Mouse (Mus musculus) ES-E14 (cell line): ENCODE results near the gene Ubqlnl. TPM values are rescaled to one million over a fixed set of nuclear protein-coding genes. Genes with fewer than 3 reads are reported as not detected.
A peak's percentile ranks its signal among the peaks of the same experiment; 100 is the strongest.

ENCODE experiments used
- DNase-seq: peaks from one replicate; pipeline ENCODE4 v3.0.0-alpha.2; 2013; ENCODE audit warnings: low read depth, low spot score
- H3K27ac ChIP-seq: 2 replicates; pipeline ENCODE4 v1.5.1; 2012; ENCODE audit warnings: low read depth, mild to moderate bottlenecking, low read length, moderate library complexity, mixed read lengths; ENCODE audit not compliant: poor library complexity, insufficient read depth, severe bottlenecking
- H3K36me3 ChIP-seq: 2 replicates; pipeline ENCODE4 v1.6.1; 2012; ENCODE audit warnings: mild to moderate bottlenecking, low read length, moderate library complexity, mixed read lengths; ENCODE audit not compliant: control insufficient read depth, poor library complexity, insufficient read depth, severe bottlenecking
- H3K4me1 ChIP-seq, 2 experiments: fragments of 150-350 bp in 1 of 2; sonication (generic) in 1 of 2; 2 replicates each; pipeline ENCODE4 v1.6.1; 2012; ENCODE audit warnings: low read length in 2 of 2, mild to moderate bottlenecking in 1 of 2, mixed read lengths in 1 of 2; ENCODE audit not compliant: control insufficient read depth in 2 of 2, insufficient read depth in 2 of 2, poor library complexity in 1 of 2
- H3K4me3 ChIP-seq, 2 experiments: fragments of 150-350 bp in 1 of 2; sonication (generic) in 1 of 2; 2 replicates each; pipeline ENCODE4 v1.5.1; 2012; ENCODE audit warnings: low read length in 2 of 2, low read depth in 1 of 2, mild to moderate bottlenecking in 1 of 2, mixed read lengths in 1 of 2; ENCODE audit not compliant: insufficient read depth in 1 of 2, poor library complexity in 1 of 2, severe bottlenecking in 1 of 2
- H3K9ac ChIP-seq: 2 replicates; pipeline ENCODE4 v1.6.1; 2012; ENCODE audit warnings: low read depth, mild to moderate bottlenecking, low read length, mixed read lengths; ENCODE audit not compliant: poor library complexity, insufficient read depth, severe bottlenecking
- H3K9me3 ChIP-seq: fragments of 150-350 bp; sonication (generic); 2 replicates; pipeline ENCODE4 v1.6.1; 2012; ENCODE audit warnings: low read depth, mild to moderate bottlenecking, low read length; ENCODE audit not compliant: control insufficient read depth, insufficient read depth
- CHD2 ChIP-seq: IDR thresholded peaks from 2 replicates; pipeline ENCODE4 v1.6.1; 2014; ENCODE audit warnings: mild to moderate bottlenecking, low read depth, low read length, inconsistent platforms
- HCFC1 ChIP-seq: IDR thresholded peaks from 2 replicates; pipeline ENCODE4 v1.6.1; 2012; ENCODE audit warnings: low read length, inconsistent platforms, borderline replicate concordance; ENCODE audit not compliant: insufficient read depth
- MAFK ChIP-seq: IDR thresholded peaks from 2 replicates; pipeline ENCODE4 v1.6.1; 2014; ENCODE audit warnings: mild to moderate bottlenecking, low read depth, low read length, inconsistent platforms; ENCODE audit not compliant: insufficient read depth
- ZC3H11A ChIP-seq: IDR thresholded peaks from 2 replicates; pipeline ENCODE4 v1.6.1; 2012; ENCODE audit warnings: low read depth, mild to moderate bottlenecking, inconsistent platforms, low read length, borderline replicate concordance
- ZNF384 ChIP-seq: IDR thresholded peaks from 2 replicates; pipeline ENCODE4 v1.6.1; 2012; ENCODE audit warnings: low read depth, low read length, inconsistent platforms
- in situ Hi-C, 2 experiments: fragments of 600-800 bp; cut with MboI; formaldehyde crosslinking; loops; one replicate each; pipeline ENCODE4 v1.15.1; 2025; ENCODE audit warnings: low sequenced_read_pairs in 2 of 2, inconsistent platforms in 1 of 2; ENCODE audit not compliant: unreplicated experiment in 2 of 2
- total RNA-seq: library from RNA; depleted of rRNA; stranded (reverse); fragments of 300-350 nt; gene quantifications from 2 replicates; pipeline ENCODE4 v1.2.3, GENCODE M21; 2012; rRNA removed

Ubqlnl gene
- total RNA-seq, 1 experiment: not detected

- Histone ChIP-seq H3K9me3 (no peaks in the 10 kb centered on the region), H3K4me1 (no peaks in the 10 kb centered on the region), H3K27ac (no peak within 1 kb of the TSS), H3K36me3 (no peaks in the 10 kb centered on the region), H3K4me3 (no peak within 1 kb of the TSS), H3K9ac (no peak within 1 kb of the TSS)
- in situ Hi-C loops: no loop called here
- no peak for DNase-seq
- TF ChIP-seq ZC3H11A: no peak
- no peak for TF ChIP-seq HCFC1
- TF ChIP-seq CHD2: no peak
- TF ChIP-seq MAFK: no peak
- no peak for TF ChIP-seq ZNF384
These were observed 45.7 kb downstream of the Ubqlnl start, which contains the start of gene Olfr646 for GRCm38 (mm10) chr7:104104757-104104972. Gene Olfr646 (plus strand): TSS chr7:104104873.

- no peak overlapping the region for H3K4me3 ChIP-seq
- TF ChIP-seq HCFC1 (no peak), MAFK (0 out of 2 replicates have a peak, but pooled peaks have one; percentile 27)
- no peaks in the 10 kb centered on the region for H3K4me1 ChIP-seq
- in situ Hi-C loops: no loop called here
- no peak overlapping the region for H3K9ac ChIP-seq
- H3K36me3 ChIP-seq: no peaks in the 10 kb centered on the region
- no peak overlapping the region for H3K27ac ChIP-seq
- no peaks in the 10 kb centered on the region for H3K9me3 ChIP-seq
- DNase-seq: no peak
These were observed 46.2 kb downstream of the Ubqlnl start for GRCm38 (mm10) chr7:104103913-104104756.

Other genes starting within 250 kb of the Ubqlnl start
- gene Olfr65, start 247.1 kb downstream of the Ubqlnl start, total RNA-seq: not detected in 2 replicates
- not detected in 2 replicates for gene Olfr631, start 221.7 kb downstream of the Ubqlnl start, total RNA-seq
- not detected in 2 replicates for gene Olfr632, start 216.2 kb downstream of the Ubqlnl start, total RNA-seq
- not detected in 2 replicates for gene Olfr633, start 206.1 kb downstream of the Ubqlnl start, total RNA-seq
- not detected in 2 replicates for gene Olfr635, start 179.4 kb downstream of the Ubqlnl start, total RNA-seq
- not detected in 2 replicates for gene Olfr638, start 151.8 kb downstream of the Ubqlnl start, total RNA-seq
- gene Olfr639, start 133.3 kb downstream of the Ubqlnl start, total RNA-seq: 0.42 and 0.45 TPM in 2 replicates
- gene Olfr640, start 125.0 kb downstream of the Ubqlnl start, total RNA-seq: not detected in 2 replicates
- gene Olfr641, start 115.1 kb downstream of the Ubqlnl start, total RNA-seq: not detected in 2 replicates
- not detected in 2 replicates for gene Olfr642, start 97.9 kb downstream of the Ubqlnl start, total RNA-seq
- gene 4930516K23Rik, start 89.1 kb downstream of the Ubqlnl start, total RNA-seq: not detected in 2 replicates
- gene Olfr644, start 78.7 kb downstream of the Ubqlnl start, total RNA-seq: not detected in 2 replicates
- not detected in 2 replicates for gene Olfr645, start 65.1 kb downstream of the Ubqlnl start, total RNA-seq
- gene Olfr646, start 45.7 kb downstream of the Ubqlnl start, total RNA-seq: not detected in 2 replicates
- not detected in 2 replicates for gene Ubqln5, start 20.7 kb downstream of the Ubqlnl start, total RNA-seq
- not detected in 2 replicates for gene Olfr643, start 13.2 kb downstream of the Ubqlnl start, total RNA-seq
- not detected in 2 replicates for gene Ubqln3, start 7.3 kb downstream of the Ubqlnl start, total RNA-seq
- gene Olfm5, start 14.3 kb upstream of the Ubqlnl start, total RNA-seq: not detected in 2 replicates
- 0.04 and 0.05 TPM in 2 replicates for gene Olfr648, start 32.8 kb upstream of the Ubqlnl start, total RNA-seq
- gene Olfr649, start 45.4 kb upstream of the Ubqlnl start, total RNA-seq: not detected in 2 replicates
- 73.9 and 86.1 TPM in 2 replicates for gene Trim6, start 68.2 kb upstream of the Ubqlnl start, total RNA-seq
- 1.3 and 1.6 TPM in 2 replicates for gene Trim34a, start 93.9 kb upstream of the Ubqlnl start, total RNA-seq
- not detected in 2 replicates for gene Trim5, start 137.5 kb upstream of the Ubqlnl start, total RNA-seq
- gene Trim12a, start 164.9 kb upstream of the Ubqlnl start, total RNA-seq: not detected in 2 replicates
- 0.94 and 1.0 TPM in 2 replicates for gene Trim34b, start 178.9 kb upstream of the Ubqlnl start, total RNA-seq
- 2.5 and 2.9 TPM in 2 replicates for gene Trim12c, start 202.8 kb upstream of the Ubqlnl start, total RNA-seq
- not detected in 2 replicates for gene Trim30b, start 219.3 kb upstream of the Ubqlnl start, total RNA-seq